Mouse (Mus musculus) layer of hippocampus, adult 9-11 months (tissue): ENCODE measurements around the gene Scaf4.
"Not testable (repeated sequence)": the region's sequence is repeated elsewhere in the genome, so short reads cannot be mapped to it uniquely, and the experiment has no call there.

Experiments
- DNase-seq: peaks from one replicate; pipeline ENCODE4 v3.0.0; 2022

Scaf4 gene

DNA sequence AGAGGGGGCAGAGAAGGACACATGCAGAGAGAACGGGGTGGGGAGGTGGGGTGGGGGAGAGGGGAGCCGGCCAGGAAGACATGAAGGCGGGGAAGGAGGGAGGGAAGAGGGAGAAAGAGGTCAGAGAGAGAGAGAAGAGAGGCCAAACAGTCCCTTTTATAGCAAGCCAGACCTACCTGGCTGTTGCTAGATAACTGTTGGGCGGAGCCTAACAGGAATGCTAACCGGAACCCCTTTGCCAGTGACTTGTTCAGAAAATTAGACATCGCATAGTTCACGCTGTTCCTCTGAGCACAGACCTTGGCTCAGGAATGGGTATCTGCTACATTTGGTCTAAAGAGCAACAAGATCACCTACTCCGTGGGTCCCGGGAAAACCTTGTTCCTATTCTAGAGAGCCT is 6.7 kb upstream of the Scaf4 start:
- no peak for DNase-seq

DNA sequence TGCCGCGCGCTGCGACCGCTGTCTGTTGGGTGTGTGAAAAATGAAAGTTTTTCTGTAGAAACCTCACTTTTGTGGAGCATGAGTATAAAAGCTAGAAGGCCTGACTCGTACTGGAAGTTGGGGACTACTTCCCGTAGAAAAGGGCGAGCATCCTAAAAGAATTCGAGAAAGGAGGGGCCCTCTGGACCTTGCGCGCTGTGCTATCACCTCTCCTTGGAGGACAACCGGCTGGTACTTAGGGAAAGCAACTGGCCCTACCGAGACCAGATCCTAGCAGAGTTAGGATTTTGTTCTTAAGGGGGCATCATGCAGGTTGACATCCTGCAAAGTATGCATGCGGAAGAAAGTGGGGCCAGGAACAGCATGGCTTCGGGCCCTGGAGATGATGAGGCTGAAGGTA is 613 bp upstream of the Scaf4 start:
- no peak for DNase-seq

DNA sequence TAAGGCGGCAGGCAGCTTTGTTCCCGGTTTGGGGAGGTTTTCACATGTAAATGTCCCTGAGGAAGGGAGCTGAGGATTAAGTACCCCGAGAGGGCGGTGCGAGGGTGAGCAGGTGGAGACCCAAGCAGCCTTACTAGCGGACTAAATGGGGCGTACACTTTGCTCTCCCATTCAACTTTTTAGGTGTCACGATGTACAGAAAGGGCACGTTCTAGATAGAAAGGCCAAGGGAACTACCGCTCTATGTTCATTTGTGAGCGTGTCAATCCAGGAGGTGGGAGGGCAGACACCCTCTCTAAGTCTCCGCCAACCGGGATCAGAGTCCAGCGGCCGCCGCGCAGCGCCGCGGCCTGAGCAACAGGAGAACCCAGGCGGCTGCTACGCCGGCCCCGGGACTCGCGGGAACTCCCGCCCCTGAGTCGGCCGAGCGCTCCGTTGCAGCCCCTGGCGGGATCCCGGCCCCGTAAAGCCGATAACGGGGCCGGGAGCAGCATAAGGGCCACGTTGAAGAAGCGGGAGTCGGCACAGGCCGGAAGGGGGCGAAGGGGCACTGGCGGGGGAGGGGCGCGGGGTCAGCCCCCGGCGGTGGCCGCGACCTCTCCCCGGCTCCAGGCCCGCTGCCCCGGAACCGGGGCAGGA is 918 bp downstream of the Scaf4 start:
- no peak for DNase-seq

DNA sequence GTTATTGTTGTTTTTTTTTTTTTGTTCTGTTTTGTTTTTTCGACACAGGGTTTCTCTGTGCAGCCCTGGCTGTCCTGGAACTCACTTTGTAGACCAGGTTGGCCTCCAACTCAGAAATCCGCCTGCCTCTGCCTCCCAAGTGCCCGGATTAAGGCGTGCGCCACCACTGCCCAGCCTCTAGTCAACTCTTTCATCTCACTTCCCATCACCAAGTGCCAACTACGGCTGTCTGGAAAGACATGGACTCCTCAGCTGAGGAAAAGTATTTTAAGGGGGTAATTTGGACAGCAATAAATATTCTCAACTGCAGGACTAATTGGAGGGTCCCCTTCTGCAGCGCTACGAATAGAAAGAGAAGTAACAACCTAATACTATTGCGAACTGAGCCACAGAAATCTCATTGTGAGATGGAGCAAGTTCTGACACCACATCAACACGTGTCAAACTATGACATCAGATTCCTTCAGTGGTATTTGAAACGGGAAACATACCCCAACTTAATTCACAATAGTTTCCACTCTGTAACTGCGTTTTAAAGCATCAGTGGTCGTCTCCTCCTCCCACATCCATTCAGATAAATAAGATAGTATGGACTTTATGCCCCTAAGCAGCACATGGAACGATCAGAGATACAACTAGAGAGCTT is 1.6 kb downstream of the Scaf4 start:
- no peak for DNase-seq

DNA sequence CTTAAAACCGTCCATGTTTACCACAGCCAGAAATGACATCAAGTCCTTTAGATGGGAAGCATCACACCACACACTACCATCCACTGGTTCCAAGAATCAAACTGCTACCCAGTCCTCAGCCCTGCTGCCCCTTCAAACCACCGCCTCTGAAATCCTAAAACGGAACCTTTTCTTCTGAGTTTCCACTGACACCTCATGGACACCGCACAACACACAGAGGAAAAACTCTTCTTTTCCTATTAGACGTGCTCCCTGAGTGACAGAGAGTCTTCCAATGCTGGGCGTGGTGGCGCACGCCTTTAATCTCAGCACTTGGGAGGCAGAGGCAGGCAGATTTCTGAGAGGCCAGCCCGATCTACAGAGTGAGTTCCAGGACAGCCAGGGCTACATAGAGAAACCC is 2.9 kb downstream of the Scaf4 start:
- no peak for DNase-seq

DNA sequence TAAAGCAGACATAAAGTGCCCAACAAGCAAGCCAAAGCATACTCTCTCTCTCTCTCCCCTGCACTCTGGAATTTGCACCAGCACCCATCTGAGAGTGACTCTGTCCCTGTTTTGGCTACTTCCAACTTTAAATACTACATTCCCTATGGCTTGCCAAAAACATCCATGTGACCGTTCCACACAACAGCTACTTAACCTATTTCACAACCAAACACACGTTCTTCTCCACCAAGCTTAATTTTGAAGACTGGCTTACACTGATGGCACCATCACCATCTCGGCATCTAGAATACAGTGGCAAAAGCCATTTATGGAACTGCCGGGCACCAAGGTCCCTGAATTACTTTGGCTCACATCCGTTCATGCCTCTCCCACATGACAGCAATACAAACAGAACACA is 3.3 kb downstream of the Scaf4 start:
- DNase-seq = no peak

DNA sequence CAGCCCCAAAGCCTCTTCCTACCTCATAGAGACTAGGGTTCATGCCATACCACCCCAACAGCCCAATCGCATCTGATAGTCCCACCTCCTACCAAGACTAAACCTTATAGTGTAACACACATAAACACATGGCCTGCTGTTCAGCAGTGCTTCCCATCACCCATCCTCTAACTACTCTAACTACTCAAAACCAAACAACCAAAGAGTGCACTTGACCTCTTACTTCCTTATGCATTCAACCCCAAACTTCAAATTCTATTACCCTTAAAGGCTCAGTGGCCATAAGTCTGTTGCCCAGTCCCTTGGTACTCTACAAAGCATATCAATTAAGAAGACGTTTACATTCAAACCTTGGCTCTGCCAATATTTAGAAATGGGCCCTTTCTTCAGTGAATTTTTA is 3.8 kb downstream of the Scaf4 start:
- no peak for DNase-seq

DNA sequence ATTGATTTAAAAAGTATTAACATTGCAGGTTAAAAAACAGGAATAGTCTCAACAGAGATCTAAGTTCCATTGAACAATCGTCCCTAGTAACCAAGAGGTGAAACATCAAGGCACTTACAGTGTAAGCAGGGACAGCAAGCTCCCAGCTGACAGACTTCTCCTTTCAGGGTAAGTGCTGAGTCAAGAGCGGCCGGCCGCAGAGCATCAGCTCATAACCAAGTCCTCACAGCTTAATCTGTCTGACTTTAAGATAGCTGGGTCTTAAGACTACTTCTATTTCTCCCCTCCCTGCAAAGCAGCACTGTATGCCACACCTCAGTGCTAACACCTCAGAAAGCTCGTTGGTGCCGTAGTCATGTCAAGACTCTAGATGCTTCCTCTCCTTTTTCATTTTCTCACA is 5.2 kb downstream of the Scaf4 start:
- no peak for DNase-seq

DNA sequence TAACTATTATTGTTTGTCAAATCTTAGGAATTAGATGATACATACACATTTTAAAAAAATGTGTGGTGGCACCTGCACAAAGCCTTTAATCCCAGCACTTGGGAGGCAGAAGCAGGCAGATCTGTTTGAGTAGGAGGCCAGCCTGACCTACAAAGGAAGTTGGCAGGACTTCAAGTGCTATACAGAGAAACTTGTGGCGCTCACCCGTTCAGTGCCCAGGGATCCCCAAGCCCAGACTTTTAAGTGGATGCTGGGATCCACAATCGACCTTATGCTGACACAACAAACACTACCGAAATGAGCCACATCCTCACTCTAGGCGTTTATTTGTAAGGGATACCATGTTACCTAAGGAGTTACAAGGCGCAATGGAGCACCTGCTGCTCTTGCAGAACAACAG is 8.8 kb downstream of the Scaf4 start:
- no peak for DNase-seq

DNA sequence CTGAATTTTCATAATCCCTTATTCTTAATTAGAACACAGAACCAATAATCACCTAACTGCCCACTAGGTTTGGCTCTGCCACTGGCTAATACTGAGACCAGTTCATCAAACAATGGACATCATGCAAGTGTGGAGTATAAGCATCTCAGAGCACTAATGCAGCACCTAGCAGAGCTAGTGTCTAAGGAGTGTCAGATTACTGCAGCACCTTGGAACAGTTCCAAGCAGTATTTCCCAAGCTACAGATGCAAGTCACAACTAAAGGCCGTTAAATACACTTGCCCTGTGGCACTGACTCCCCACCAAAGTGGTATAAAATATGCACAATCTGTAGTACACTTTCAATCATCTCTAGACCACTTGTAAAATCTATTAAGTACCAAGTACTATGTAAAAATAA is 17.7 kb downstream of the Scaf4 start:
- DNase-seq = no peak

DNA sequence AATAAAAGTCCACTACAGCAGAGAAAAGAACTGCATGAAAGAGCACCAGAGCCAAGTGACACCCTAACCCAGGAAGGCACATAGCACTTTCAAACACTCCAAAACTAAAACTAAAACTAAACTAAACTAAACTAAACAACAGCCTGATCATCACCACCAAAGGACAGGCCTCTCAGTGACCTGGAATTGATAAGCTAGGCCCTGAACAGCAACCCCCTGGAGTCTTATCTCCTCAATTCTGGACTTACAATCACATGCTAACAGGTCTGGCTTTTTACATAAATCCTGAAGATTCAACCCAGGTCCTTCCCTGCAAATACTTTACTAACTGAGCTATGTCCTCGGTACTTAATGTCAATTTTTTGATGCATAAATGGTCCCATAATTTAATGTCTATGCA is 19.2 kb downstream of the Scaf4 start:
- DNase-seq = no peak

DNA sequence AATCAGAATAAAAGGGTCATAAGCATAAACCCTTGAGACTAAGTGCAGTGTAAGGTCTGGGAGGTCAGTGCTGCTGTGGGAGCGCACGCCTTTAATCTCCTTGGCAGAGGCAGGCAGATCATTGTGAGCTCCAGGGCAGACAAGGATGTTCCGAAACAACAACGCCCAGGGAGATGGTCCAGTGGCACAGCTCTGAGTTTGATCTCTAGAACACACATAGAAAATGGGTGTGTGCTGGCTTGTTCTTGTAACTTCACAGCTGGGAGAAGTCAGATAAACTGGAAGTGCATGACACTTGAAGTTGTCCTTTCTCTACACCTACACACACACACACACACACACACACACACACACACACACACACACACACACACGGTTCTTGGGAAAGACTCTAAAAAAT is 20.3 kb downstream of the Scaf4 start:
- no peak for DNase-seq

DNA sequence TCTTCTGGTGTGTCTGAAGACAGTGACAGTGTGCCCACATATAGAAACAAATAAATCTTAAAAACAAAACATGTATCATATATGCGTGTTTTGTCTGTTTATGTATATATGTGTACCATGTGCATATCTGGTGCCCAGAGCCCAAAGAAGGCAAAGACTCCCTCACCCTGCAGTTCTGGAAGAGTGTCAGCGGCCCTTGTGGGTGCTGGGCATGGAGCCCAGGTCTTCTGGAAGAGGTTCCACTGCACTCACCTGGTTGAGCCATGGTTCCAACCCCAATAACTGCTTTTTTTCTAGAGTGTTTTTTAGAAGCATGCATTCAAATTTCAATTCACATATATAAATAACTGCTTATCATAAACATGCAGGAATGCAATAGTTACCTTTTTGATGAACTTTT is 22.5 kb downstream of the Scaf4 start:
- no peak for DNase-seq

DNA sequence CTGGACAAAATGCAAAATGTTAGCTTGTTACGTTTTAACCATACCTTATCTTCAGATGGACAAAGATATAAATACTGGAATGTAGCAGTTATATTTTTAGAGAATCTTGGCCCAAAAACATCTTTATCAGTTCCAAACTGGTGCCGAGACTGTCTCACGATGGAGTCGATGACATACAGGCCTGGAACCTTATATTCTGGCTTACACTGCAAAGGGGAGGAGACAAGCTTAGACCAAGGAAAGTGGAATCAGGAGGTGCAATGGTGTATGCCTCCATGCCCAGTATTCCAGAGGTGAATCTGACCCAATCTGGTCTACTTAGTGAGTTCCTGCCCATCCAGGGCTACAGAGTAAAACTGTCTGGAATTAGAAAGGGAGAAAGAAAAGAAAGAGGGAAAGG is 24.2 kb downstream of the Scaf4 start:
- DNase-seq = no peak

DNA sequence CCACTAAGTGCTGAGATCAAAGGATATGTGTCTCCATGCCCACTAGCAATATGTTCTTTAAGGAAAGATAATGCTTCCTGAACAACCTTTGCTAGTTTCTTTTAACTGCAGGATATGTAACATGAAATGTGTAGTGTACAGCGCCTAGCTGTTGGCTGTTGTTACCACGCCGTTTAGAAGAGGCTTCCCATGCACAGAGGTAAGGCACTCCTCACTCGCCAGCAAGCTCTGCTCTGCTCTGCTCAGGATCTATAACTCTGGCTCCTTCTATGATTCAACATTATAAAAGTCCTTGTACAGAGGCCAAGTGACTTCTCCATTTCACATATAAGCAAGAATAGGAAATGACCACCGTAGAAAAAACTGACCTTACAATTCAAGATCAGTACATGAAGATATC is 24.7 kb downstream of the Scaf4 start:
- no peak for DNase-seq

DNA sequence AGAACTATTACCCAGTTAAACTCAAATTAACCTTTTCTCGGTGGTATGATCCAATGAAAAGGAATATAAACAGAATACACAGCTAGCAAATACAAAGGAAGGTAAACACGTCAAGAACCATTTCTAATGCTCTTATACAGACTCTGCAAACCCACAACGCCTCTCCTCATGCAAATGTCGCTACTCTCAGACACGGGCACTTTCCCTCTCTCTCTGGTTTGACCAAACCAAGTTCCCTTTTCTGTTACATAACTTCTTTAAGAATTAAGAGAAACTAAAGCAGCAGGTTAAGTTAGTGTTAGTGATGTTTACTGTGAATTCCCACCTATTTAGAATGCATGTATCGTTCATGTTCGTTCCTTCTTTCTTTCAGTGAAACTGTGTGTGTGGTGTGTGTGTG is 25.4 kb downstream of the Scaf4 start:
- no peak for DNase-seq

DNA sequence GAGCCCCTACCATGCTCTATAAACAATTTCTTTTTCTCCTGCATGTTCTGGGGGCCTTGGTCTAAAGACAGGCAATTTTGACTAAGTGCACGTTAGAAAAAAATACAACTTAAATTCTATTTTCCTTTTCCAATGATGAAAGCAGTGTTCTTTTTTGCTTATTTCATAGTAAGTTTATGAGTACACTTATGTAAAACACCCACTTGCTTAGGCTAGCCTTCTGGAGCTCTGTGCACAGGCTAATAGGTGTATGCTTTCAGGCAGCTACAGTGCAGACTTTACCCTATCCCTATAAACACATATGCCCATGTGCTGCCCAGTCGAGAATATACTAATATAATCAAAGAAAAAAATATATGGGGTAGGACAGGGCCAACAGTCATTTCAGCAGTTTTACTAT is 31.8 kb downstream of the Scaf4 start:
- no peak for DNase-seq

DNA sequence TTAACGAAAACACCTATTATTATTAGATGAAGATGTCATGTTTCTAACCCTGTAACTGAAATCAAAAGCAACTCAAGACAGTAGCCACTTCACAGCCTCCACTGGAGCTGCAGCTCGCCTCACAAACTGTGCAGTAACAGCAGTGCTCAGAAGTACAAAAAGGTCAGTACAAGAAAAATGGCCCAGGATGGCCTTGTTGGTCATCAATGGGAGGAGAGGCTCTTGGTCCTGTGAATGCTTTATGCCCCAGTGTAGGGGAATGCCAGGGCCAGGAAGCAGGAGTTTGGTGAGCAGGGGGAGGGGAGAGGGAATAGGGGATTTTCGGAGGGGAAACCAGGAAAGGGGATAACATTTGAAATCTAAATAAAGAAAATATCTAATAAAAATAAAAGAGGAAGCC is 33.0 kb downstream of the Scaf4 start:
- not testable (repeated sequence) for DNase-seq

DNA sequence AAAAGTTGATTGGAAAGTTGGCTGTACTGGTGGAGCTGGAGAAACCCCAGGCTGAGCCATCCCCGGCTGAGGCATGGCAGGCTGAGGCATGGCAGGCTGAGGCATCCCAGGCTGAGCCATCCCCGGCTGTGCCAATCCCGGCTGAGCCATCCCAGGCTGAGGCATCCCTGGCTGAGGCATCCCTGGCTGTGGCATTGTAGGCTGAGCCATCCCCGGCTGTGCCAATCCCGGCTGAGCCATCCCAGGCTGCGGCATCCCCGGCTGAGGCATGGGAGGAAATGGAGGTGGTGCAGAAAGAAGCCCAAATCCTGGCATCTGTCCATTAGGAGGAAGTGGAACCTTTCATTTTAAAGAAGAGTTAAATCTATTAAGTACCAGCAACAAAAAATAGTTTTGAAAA is 34.2 kb downstream of the Scaf4 start:
- no peak for DNase-seq

DNA sequence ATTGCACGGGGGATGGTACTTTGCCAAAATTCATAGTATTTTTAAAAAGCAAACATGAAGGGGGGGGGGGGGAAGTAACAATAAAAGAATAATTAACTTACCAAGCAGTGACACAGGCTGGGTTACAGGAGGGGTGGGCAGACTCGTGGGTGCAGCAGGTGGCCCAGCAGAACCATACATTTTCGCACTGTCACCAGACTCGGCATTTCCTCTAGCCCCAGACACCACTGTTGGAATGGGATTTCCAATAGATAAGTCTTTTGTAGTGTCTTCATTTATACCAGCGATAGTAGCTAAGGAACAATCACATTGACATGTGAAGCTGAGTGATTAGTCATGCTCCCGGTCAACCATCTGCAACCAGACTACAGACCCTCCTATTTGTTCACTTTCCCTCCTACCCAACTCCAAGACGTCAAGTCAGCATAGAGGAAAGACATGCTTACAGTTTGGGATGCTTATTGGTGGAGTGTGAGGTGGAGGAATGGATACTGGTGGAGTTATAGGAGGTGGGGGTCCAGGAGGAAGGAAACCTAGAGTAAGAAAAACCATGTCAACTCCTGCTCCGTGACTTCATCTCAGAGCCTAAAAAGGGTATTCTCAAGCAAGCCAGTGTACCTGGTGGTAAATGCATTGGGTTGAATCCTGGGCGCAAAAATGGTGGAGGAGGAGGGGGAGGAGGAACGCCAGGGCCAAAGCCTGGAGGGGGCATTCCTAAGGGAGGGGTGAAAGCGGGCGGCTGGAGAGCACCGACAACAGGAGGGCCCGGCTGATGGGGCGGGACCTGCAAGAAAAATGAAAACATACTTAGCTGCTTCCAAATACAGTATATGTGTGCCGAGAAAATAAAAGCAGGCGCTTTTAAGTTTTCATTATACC is 41.6 kb downstream of the Scaf4 start:
- no peak for DNase-seq

DNA sequence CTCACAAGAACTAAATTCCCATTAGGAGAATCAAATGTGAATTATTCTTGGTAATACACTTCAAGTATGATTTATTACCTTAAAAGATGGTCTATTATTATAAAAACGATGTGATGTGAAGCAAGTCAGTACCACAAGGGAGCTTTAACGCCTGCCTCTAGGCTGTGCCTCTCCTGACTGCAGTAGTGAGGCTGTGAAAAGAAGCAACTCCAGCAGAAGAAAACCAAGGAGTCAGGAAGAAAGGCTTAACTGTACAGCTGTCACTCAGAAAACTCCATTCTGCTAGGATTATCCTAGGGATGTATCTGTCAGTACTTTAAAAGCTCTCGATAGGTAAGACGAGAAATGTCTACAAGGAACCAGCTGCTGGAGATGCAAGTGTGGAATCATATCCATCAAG is 42.4 kb downstream of the Scaf4 start:
- DNase-seq = no peak

DNA sequence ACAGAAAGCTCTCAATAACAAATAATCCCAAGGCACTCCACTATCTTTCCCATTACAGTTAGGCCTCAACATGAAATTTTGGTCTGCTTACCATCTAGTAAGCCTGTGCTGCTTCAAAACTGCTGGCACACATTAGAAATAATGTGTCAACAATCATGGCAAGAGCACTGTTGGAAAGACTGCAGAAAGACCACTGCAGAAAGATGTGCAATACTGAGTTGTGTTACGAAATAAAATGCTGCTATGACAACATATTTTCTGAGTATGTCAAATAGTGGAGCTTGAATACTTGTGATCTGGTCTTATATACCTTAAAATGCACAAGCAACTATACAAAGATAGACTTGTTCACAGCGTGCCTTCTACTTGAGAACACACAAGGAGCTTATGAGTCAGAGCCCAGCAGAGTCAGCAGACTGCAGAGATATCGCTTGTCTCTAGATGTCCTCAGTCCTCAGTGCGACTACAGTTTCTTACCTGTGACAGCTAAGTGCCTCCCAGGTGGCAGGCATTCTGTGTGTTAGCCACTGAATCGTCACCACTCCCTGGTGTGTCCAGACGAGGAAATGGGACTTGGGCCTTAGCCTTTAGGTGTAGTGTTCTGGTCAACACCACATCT is 45.1 kb downstream of the Scaf4 start:
- DNase-seq = no peak

DNA sequence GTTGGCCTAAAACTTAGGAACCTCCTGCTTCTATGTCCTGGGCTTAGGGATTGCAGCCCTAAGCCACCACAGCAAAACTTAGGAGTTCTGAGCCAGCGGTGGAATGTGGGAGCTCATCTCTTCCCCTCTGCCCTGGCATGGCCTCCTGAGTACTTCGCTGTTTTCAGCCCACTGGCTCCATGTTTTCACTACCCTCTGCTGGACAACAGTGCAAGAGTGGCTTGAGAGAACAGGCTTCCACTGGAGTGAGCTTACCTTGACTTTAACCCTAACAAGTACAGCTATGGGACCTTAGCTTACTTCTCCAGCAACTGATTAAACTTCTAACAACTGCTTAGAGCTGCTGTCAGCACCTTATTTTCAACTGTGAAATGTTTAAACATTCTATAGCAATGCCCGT is 49.1 kb downstream of the Scaf4 start:
- no peak for DNase-seq

DNA sequence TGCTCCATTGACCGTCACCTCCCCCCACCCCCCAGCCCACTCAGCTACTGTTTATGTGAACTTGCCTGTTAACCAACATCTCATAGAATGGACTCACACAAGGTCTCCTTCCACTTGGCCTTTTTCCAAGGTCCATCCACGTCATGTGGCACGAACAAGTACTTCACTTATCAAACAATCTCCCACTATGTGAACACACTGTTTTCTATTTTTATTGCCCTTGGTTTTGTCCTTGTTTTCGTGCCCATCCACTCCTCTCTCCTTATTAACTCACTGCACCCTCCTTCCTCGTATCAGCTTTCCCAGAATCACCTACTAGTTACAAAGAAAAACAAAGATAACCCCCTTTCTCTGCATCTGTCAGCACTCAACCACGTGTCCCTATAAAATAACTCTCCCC is 49.7 kb downstream of the Scaf4 start:
- no peak for DNase-seq
